Mouse (Mus musculus): Measurements from ENCODE around the gene Tmem143. TPM values are rescaled to one million over a fixed set of nuclear protein-coding genes. Genes with fewer than 3 reads are reported as not detected.
"Not testable (repeated sequence)": the region's sequence is repeated elsewhere in the genome, so short reads cannot be mapped to it uniquely, and the experiment has no call there.

Tmem143 gene
- total RNA-seq, 1 experiment from 2014 or later, result 11.2 TPM

DNA sequence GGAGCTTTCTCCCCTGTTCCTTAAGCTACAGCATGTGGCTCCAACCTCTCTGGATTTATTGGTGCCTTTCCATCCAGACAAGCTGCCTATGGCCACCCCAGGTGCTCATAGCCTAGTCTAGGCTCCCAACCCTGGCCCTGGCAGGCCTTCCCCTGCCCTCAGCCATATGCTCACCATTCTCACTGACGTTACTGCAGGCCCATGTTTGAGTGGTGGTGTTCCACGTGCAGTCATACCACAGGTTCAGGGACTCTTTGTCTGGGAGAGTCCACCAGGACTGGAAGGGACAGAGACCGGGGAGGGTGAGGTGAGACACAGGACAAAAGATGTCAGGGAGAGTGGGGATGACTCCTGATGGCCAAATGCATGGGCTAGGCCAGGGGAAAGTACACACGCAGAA is 23.0 kb downstream of the Tmem143 start:
- no peak for ATAC-seq (ENCODE audit: extremely low read depth, insufficient number of reproducible peaks, low FRiP score, poor library complexity, severe bottlenecking)

GRCm38 (mm10) chr7:45920583-45921241 is 24.0 kb downstream of the Tmem143 start:
- no peak for ATAC-seq (ENCODE audit: extremely low read depth, insufficient number of reproducible peaks, low FRiP score, poor library complexity, severe bottlenecking)

DNA sequence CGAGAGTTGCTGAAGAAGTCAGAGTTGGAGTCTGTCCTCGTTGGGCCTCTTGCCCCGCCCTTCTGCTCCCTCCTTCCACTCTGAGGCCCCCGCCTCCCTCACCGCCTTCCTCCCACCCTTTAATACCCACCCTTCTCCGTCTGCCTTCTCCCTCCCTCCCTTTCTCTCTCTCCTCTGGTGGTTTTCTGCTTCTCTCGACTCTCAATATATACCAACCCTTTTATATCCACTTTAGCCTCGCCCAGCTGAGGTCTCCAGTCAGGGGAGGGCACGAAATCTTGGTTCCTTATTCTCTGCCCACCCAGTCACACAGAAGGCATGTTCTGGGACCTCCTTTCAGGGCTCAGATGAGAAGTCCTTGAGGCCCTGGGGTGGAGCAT is 24.5 kb downstream of the Tmem143 start, which contains the start of gene Emp3:
Gene Emp3, minus strand, starts transcription at position 163 of the 380 bp plus-strand sequence.
- peak; percentile 28 for ATAC-seq (ENCODE audit: extremely low read depth, insufficient number of reproducible peaks, low FRiP score, poor library complexity, severe bottlenecking)

DNA sequence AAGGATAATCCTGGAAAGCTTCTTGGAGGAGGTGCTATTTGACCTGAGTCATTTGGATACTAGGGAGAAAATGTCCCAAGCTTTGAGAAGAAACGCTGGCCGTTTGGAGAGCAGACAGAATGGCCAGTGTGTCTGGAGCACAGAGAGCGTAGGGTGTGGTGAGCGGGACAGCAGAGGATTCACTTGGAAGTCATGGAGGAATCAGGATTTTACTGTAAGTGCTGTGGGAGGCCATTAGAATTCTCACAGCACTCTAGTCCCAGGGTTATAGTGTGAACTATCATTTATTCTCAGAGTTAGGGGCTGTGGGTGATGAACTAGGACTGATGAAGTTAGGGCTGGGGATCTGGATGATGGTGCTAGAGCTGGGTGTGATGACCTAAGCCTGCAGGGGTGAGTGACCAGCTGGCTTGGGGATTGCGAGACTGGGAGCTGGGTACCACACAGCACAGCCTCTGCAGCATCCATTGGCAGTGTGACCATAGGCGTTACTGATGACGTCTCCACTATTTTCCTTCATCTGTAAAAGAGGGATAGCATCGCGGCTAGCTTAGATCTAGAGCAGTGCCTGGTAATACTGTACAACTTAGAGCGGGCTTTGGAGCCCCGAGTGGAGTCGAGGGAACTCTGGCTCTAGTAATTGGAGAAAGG is 25.3 kb downstream of the Tmem143 start:
- no peak for ATAC-seq (ENCODE audit: extremely low read depth, insufficient number of reproducible peaks, low FRiP score, poor library complexity, severe bottlenecking)

- peak; percentile 72 for ATAC-seq (ENCODE audit: extremely low read depth, insufficient number of reproducible peaks, low FRiP score, poor library complexity, severe bottlenecking)
These were observed 26.4 kb downstream of the Tmem143 start for GRCm38 (mm10) chr7:45922928-45923761.

- ATAC-seq (ENCODE audit: extremely low read depth, insufficient number of reproducible peaks, low FRiP score, poor library complexity, severe bottlenecking), result peak; percentile 27; the same call in 1 of the 2 replicates
These were observed 27.2 kb downstream of the Tmem143 start, which contains the start of gene Ccdc114 for GRCm38 (mm10) chr7:45923762-45924428. Gene Ccdc114, plus strand, starts transcription at chr7:45924072.

- ATAC-seq (ENCODE audit: extremely low read depth, insufficient number of reproducible peaks, low FRiP score, poor library complexity, severe bottlenecking), result no peak
These were observed 27.7 kb downstream of the Tmem143 start for GRCm38 (mm10) chr7:45924429-45924816.

DNA sequence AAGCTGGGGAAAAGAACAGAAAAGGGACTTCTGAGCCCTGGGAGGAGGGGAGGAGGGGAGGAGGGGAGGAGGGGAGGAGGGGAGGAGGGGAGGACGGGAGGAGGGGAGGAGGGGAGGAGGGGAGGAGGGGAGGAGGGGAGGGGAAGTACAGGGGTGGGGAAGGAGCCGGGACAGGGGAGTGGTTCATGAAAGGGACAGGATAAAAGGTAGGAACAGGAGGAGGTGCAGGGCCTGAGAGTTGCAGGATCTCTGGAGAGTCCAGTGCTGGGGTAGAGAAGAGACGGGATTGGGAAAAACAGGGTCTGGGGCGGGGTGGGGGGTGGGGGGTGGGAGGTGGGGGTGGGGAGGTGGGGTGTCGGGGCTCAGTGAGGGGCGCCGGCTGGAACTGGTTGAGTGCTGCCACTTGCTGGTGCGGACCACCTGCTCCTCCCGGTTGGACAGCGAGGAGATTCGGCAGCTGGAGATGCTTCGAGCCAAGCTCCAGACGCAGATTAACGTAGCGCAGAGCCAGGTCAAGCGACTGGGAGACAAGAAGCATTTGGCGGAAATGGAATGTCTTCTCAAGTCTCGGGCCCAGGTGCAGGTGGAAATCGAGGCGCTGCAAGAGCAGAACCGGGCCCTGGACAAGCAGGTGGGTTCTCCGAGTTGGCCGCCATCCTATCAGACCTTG is 32.0 kb downstream of the Tmem143 start:
- ATAC-seq (ENCODE audit: extremely low read depth, insufficient number of reproducible peaks, low FRiP score, poor library complexity, severe bottlenecking), result no peak

DNA sequence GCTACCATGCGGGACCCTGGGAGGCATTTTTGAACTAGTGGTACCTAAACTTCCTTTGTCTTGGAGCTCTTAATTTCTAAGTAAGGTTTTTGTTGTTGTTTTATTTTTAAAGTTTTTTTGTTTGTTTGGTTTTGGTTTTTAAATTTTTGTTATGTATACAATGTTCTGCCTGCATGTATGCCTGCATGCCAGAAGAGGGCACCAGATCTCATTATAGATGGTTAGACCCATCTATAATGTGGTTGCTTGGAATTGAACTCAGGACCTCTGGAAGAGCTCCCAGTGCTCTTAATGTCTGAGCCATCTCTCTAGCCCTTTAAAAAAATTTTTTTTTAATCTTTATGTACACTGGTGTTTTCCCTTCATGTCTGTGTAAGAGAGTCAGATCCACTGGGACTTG is 32.9 kb downstream of the Tmem143 start:
- no peak for ATAC-seq (ENCODE audit: extremely low read depth, insufficient number of reproducible peaks, low FRiP score, poor library complexity, severe bottlenecking)

DNA sequence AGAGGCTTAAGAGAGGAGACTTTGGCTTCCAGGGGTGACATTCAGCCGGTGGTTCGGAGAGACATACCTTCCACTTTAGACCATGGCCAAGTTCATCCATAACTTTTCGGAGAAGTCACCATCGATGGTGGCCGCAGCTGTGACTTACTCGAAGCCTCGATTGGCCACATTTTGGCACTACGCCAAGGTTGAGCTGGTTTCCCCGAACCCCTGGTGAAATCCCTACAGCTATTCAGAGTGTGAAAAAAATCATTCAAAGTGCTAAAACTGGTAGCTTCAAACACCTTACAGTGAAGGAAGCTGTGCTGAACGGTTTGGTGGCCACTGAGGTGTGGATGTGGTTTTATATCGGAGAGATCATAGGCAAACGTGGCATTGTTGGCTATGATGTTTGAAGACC is 37.0 kb downstream of the Tmem143 start:
- not testable (repeated sequence) for ATAC-seq (ENCODE audit: extremely low read depth, insufficient number of reproducible peaks, low FRiP score, poor library complexity, severe bottlenecking)

DNA sequence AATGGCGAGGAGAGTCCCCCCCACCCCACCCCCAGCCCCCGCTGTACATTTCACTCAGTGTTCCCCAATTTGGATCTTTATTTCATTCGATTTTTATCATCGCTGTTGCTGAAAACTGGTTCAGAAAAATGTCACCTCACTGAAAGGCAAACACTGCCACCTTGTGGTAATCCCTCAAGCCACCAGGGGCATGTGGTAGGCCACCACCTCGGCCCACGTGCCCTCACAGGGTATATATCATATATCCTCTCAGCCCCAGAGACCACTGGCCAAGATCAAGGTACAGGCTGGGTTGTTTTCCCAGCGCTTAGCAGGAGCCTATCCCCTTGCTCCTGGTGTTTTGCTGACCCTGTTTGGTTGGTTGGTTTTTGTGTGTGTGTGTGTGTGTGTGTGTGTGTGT is 38.4 kb downstream of the Tmem143 start:
- ATAC-seq (ENCODE audit: extremely low read depth, insufficient number of reproducible peaks, low FRiP score, poor library complexity, severe bottlenecking), result peak; percentile 90

GRCm38 (mm10) chr7:45939836-45940235 is 43.1 kb downstream of the Tmem143 start:
- no peak for ATAC-seq (ENCODE audit: extremely low read depth, insufficient number of reproducible peaks, low FRiP score, poor library complexity, severe bottlenecking)

GRCm38 (mm10) chr7:45941986-45942385 is 45.2 kb downstream of the Tmem143 start:
- no peak for ATAC-seq (ENCODE audit: extremely low read depth, insufficient number of reproducible peaks, low FRiP score, poor library complexity, severe bottlenecking)

- not testable (repeated sequence) for ATAC-seq (ENCODE audit: extremely low read depth, insufficient number of reproducible peaks, low FRiP score, poor library complexity, severe bottlenecking)
These were observed 46.5 kb downstream of the Tmem143 start for GRCm38 (mm10) chr7:45943280-45943679.

DNA sequence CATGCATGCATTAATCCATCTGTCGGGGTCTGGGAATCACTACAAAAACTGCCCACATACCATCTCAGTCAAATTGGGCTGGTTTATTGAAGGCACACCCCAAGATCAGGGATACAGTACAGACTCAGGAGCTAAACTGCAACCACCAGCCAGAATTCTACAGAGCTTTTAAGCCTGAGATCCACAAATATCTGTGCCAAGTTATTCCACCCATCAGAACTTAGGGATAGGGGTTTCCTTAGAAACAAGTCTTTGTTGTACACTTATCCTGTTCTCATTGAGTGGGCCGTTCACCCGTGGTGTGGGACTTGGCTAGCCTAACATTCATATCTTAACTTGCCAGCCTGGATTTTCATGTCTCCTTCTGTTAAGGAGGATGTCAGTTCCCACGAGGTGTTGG is 52.3 kb downstream of the Tmem143 start:
- no peak for ATAC-seq (ENCODE audit: extremely low read depth, insufficient number of reproducible peaks, low FRiP score, poor library complexity, severe bottlenecking)

- no peak for ATAC-seq (ENCODE audit: extremely low read depth, insufficient number of reproducible peaks, low FRiP score, poor library complexity, severe bottlenecking)
These were observed 59.9 kb downstream of the Tmem143 start for GRCm38 (mm10) chr7:45956611-45957010.

All from neutrophil, adult 5-6 weeks (primary cell).